Mouse (Mus musculus) monocyte, adult 59 days (primary cell): ENCODE data around the gene Gm7137. TPM values are rescaled to one million over a fixed set of nuclear protein-coding genes. Genes with fewer than 3 reads are reported as not detected.

Experiments used
- total RNA-seq, 2 experiments: library from RNA; stranded (reverse); gene quantifications; one replicate each; pipeline ENCODE4 v1.2.4; 2023

Gene Gm7137
- not detected for total RNA-seq

DNA sequence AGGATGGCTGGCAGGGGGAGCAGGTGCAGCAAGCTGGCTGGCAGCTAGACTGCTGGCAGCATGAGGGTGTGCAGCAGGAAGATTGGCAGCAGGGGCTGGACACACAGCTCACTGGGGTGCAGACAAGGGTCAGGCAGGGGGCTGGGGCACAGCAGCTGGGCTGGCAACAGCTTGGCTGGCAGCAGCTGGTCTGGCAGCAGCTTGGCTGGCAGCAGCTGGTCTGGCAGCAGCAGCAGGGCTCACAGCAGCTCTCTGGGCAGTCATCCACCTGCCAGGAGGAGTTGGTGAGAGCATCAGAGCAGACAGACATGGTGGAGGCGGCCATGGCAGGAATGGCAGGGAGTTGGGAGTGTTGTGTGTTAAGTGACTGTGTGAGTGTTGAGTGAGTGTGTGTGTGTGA lies at the start of gene Gm7137:
TSS of gene Gm7137 (minus strand) at position 325 of the 400 bp plus-strand sequence.

DNA sequence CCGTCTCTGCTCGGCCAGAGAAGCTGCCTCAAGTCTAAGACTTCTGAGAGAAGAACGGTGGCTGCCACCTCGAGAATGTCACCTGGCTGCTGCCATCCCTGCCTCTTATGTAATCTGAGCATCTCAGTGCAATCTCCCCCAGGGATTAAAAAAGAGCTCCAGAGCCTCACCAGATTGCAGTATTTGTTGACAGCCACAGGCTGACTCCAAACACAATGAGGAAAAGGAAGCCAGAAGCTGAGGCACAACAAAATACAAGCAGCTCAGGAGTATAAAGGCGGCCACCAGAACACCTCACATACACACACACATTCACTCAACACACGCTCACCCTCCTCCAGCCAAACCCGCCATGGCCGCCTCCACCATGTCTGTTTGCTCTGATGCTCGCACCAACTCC lies 47.6 kb upstream of the Gm7137 start, which contains the start of gene Krtap10-10:
TSS of gene Krtap10-10 (plus strand) at position 301 of the 400 bp plus-strand sequence.

DNA sequence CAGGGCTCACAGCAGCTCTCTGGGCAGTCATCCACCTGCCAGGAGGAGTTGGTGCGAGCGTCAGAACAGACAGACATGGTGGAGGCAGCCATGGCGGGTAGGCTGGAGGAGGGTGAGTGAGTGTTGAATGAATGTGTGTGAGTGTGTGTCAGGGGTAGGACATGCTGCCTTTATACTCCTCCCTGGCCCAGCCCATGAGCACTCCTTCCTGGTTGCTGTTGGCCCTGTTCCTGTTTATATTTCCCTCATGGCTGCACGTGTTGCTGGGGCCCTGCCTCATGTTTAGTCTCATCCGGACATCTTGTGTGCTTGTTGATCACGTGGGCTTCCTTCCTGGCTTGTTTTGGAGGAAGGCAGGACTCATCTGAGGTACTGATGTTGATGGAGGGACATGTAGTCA lies 39.0 kb upstream of the Gm7137 start, which contains the start of gene Krtap10-4:
TSS of gene Krtap10-4 (minus strand) at position 145 of the 400 bp plus-strand sequence.

DNA sequence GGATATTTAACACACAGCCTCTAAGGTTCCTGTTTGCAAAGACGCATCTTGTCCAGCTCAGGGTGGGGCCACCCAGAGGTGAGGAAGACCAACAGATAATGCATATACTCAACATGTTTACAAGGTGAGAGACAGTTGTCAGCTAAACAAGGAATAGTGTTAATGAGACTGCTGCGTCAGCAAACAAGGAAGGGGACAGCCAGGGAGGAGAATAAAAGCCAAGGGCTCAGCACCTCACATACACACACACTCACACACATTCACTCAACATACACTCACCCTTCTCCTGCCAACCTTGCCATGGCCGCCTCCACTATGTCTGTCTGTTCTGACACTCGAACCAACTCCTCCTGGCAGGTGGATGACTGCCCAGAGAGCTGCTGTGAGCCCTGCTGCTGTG lies 26.4 kb upstream of the Gm7137 start, which contains the start of gene Gm2696:
TSS of gene Gm2696 (plus strand) at position 301 of the 400 bp plus-strand sequence.

DNA sequence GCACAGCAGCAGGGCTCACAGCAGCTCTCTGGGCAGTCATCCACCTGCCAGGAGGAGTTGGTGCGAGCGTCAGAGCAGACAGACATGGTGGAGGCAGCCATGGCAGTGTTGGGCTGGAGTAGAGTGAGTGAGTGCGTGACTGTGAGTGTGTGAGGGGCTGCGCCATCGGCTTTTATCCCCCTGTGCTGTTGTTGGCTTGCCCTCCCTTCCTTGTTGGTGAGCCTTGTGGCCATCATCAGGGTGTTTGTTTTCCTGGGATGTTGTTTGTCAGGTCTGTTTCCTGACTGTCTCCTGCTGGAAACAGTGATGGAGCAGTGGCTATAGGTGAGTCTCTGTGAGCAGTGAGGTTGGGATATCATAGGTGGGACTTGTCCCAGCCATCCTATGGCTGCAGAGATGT lies 23.7 kb upstream of the Gm7137 start, which contains the start of gene Gm9507:
TSS of gene Gm9507 (minus strand) at position 101 of the 400 bp plus-strand sequence.

DNA sequence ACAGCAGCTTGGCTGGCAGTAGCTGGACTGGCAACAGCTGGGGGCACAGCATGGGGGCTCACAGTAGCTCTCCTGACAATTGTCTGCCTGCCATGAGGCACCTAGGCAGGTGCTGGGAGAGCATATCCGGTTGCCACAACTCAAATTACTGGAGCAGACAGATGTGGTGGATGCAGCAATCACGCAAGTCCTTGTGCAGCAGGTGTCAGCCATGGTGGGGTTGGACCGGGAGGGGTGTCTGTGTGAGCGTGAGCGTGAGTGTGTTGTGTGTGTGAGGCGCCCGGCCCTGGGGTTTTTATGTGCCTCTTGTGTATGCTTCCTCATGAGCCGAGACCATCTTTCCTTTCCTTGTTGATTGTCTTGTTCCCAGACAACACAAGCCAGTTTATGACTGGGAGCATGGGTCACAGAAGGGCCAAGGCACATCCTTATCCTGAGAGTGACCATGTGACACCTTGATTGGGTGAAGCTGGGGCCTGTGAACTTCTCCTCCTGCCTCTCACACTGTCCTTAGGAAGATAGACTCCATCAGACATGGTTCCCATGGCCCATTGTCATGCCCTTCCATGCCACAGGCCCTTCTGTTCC lies 11.0 kb upstream of the Gm7137 start, which contains the start of gene Gm19668:
TSS of gene Gm19668 (minus strand) at position 213 of the 588 bp plus-strand sequence.

DNA sequence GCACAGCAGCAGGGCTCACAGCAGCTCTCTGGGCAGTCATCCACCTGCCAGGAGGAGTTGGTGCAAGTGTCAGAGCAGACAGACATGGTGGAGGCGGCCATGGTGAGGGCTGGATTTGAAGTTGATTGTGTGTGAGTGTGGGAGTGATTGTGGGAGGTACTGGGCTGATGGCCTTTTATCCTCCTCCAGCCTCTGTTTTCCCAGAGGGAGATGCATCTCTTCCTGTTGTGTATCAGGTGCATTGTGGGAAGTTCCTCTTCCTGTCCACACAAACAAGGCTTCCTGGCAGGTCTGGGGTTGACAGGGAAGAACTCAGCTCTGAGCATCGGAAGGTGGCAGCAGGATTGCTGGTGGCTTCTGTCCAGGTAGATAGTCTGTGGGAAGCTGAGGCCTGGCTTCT lies 7.0 kb upstream of the Gm7137 start, which contains the start of gene Gm9639:
TSS of gene Gm9639 (minus strand) at position 101 of the 400 bp plus-strand sequence.

DNA sequence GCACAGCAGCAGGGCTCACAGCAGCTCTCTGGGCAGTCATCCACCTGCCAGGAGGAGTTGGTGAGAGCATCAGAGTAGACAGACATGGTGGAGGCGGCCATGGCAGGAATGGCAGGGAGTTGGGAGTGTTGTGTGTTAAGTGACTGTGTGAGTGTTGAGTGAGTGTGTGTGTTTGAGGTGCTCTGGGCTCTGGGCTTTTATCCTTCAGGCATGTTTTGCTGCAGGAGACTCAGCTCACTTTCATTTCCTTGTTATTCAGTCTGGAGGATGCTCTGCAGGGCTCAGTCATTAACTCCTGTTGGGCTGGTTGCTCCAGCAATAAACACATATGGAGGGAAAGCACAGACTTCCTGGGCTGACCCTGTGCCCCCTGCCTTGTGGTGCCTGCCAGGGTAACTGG lies 5.6 kb downstream of the Gm7137 start, which contains the start of gene Gm3250:
TSS of gene Gm3250 (minus strand) at position 101 of the 400 bp plus-strand sequence.

DNA sequence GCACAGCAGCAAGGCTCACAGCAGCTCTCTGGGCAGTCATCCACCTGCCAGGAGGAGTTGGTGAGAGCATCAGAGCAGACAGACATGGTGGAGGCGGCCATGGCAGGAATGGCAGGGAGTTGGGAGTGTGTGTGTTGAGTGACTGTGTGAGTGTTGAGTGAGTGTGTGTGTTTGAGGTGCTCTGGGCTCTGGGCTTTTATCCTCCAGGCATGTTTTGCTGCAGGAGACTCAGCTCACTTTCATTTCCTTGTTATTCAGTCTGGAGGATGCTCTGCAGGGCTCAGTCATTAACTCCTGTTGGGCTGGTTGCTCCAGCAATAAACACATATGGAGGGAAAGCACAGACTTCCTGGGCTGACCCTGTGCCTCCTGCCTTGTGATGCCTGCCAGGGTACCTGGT lies 11.2 kb downstream of the Gm7137 start, which contains the start of gene Gm7138:
TSS of gene Gm7138 (minus strand) at position 101 of the 400 bp plus-strand sequence.

DNA sequence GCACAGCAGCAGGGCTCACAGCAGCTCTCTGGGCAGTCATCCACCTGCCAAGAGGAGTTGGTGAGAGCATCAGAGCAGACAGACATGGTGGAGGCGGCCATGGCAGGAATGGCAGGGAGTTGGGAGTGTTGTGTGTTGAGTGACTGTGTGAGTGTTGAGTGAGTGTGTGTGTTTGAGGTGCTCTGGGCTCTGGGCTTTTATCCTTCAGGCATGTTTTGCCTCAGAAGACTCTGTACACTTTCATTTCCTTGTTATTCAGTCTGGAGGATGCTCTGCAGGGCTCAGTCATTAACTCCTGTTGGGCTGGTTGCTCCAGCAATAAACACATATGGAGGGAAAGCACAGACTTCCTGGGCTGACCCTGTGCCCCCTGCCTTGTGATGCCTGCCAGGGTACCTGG lies 16.8 kb downstream of the Gm7137 start, which contains the start of gene Gm3238:
TSS of gene Gm3238 (minus strand) at position 101 of the 400 bp plus-strand sequence.

DNA sequence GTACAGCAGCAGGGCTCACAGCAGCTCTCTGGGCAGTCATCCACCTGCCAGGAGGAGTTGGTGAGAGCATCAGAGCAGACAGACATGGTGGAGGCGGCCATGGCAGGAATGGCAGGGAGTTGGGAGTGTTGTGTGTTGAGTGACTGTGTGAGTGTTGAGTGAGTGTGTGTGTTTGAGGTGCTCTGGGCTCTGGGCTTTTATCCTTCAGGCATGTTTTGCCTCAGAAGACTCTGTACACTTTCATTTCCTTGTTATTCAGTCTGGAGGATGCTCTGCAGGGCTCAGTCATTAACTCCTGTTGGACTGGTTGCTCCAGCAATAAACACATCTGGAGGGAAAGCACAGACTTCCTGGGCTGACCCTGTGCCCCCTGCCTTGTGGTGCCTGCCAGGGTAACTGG lies 28.4 kb downstream of the Gm7137 start, which contains the start of gene Gm3233:
TSS of gene Gm3233 (minus strand) at position 101 of the 400 bp plus-strand sequence.

DNA sequence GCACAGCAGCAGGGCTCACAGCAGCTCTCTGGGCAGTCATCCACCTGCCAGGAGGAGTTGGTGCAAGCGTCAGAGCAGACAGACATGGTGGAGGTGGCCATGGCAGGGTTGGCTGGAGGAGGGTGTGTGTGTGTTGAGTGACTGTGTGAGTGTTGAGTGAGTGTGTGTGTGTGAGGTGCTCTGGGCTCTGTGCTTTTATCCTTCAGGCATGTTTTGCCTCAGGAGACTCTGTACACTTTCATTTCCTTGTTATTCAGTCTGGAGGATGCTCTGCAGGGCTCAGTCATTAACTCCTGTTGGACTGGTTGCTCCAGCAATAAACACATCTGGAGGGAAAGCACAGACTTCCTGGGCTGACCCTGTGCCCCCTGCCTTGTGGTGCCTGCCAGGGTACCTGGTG lies 36.7 kb downstream of the Gm7137 start, which contains the start of gene Gm9736:
TSS of gene Gm9736 (minus strand) at position 101 of the 400 bp plus-strand sequence.

DNA sequence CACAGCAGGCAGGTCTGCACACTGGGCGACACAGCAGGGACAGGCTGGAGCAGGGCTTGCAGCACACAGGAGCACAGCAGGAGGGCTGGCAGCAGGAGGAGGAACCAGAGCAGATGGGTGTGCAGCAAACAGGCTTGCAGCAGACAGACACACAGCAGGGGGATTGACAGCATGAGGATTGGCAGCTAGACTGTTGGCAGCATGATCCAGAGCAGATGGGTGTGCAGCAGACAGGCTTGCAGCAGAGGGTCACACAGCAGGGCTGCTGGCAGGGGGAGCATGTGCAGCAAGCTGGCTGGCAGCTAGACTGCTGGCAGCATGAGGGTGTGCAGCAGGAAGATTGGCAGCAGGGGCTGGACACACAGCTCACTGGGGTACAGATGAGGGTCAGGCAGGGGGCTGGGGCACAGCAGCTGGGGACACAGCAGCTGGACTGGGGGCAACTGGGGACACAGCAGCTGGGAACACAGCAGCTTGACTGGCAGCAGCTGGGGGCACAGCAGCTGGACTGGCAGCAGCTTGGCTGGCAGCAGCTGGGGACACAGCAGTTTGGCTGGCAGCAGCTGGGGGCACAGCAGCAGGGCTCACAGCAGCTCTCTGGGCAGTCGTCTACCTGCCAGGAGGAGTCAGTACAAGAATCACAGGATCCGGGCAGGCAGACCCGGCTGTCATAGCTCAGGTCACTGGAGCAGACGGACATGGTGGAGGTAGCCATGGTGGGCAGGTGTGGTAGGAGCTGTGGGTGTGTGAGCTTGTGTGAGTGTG lies 45.9 kb downstream of the Gm7137 start, which contains the start of gene Gm18596:
TSS of gene Gm18596 (minus strand) at position 715 of the 765 bp plus-strand sequence.

Other genes starting within 250 kb of the Gm7137 start
- gene Pttg1ip, start 206.5 kb downstream of the Gm7137 start, total RNA-seq, result 100 to 1,000 TPM; 113 to 127 TPM
- gene Sumo3, start 182.1 kb downstream of the Gm7137 start, total RNA-seq, result 10 to 100 TPM; 76.0 to 76.6 TPM
- 10 to 100 TPM in 1 of 2 experiments, 1 to 10 TPM in 1; 3.3 to 11.9 TPM for gene Gm49325, start 182.0 kb downstream of the Gm7137 start, total RNA-seq
- 10 to 100 TPM; 43.6 to 54.7 TPM for gene Ube2g2, start 165.9 kb downstream of the Gm7137 start, total RNA-seq
- gene Tspear, start 101.6 kb downstream of the Gm7137 start, total RNA-seq, result not detected
- gene Gm19402, start 97.4 kb downstream of the Gm7137 start, total RNA-seq, result not detected
- gene Gm9508, start 91.0 kb downstream of the Gm7137 start, total RNA-seq, result not detected
- gene Gm10272, start 81.6 kb downstream of the Gm7137 start, total RNA-seq, result not detected
- gene Gm10024, start 76.7 kb downstream of the Gm7137 start, total RNA-seq, result not detected
- gene Gm10142, start 72.4 kb downstream of the Gm7137 start, total RNA-seq, result not detected
- not detected for gene Krtap12-1, start 67.6 kb downstream of the Gm7137 start, total RNA-seq
- not detected for gene Gm10100, start 61.7 kb downstream of the Gm7137 start, total RNA-seq
- gene Gm18596, start 45.6 kb downstream of the Gm7137 start, total RNA-seq, result not detected
- not detected for gene Gm9736, start 36.8 kb downstream of the Gm7137 start, total RNA-seq
- gene Gm3233, start 28.5 kb downstream of the Gm7137 start, total RNA-seq, result not detected
- gene Gm3238, start 16.9 kb downstream of the Gm7137 start, total RNA-seq, result not detected
- not detected for gene Gm7138, start 11.3 kb downstream of the Gm7137 start, total RNA-seq
- gene Gm3250, start 5.7 kb downstream of the Gm7137 start, total RNA-seq, result not detected
- not detected for gene Gm9639, start 6.9 kb upstream of the Gm7137 start, total RNA-seq
- gene Gm19668, start 10.9 kb upstream of the Gm7137 start, total RNA-seq, result not detected
- not detected for gene Gm9507, start 23.6 kb upstream of the Gm7137 start, total RNA-seq
- not detected for gene Gm2696, start 26.5 kb upstream of the Gm7137 start, total RNA-seq
- gene Krtap10-4, start 38.9 kb upstream of the Gm7137 start, total RNA-seq, result not detected
- not detected for gene Krtap10-10, start 47.7 kb upstream of the Gm7137 start, total RNA-seq
- gene Gm36176, start 58.6 kb upstream of the Gm7137 start, total RNA-seq, result not detected
- not detected for gene Gm10318, start 64.7 kb upstream of the Gm7137 start, total RNA-seq
- gene Gm3285, start 73.8 kb upstream of the Gm7137 start, total RNA-seq, result not detected
- under 1 TPM; 0.10 to 0.15 TPM for gene Lrrc3, start 114.3 kb upstream of the Gm7137 start, total RNA-seq
- 100 to 1,000 TPM; 148 to 152 TPM for gene Trpm2, start 182.4 kb upstream of the Gm7137 start, total RNA-seq
- gene 1810043G02Rik, start 190.3 kb upstream of the Gm7137 start, total RNA-seq, result 10 to 100 TPM; 10.7 to 12.6 TPM
- 10 to 100 TPM; 60.3 to 88.1 TPM for gene Pfkl, start 221.9 kb upstream of the Gm7137 start, total RNA-seq